8 mouse cellular contexts compared by ENCODE assay signal in genomic region chrX:94797348-94798182, GRCm38 (mm10).
A peak's percentile ranks its signal among the peaks of the same experiment; 100 is the strongest.
DNase-seq lines count a peak whose midpoint lies in the region; ATAC-seq lines count a peak whose summit lies in the region.
"Not testable (repeated sequence)": the region's sequence is repeated elsewhere in the genome, so short reads cannot be mapped to it uniquely, and the experiment has no call there.

No protein-coding gene starts in this region.

- ATAC-seq in CD4-positive, CD25-positive, alpha-beta regulatory T cell, adult 4 months: peak; percentile 54
- peak; percentile 70; the same call in 1 of the 2 replicates for ATAC-seq in erythroid progenitor cell, adult 5-6 weeks (replicated peaks; ENCODE audit: low FRiP score, poor library complexity, severe bottlenecking)
- ATAC-seq in heart, embryonic 11.5 days (replicated peaks; ENCODE audit: insufficient number of reproducible peaks, low FRiP score, low TSS enrichment): peak; percentile 62
- peak; percentile 84 for ATAC-seq in hindbrain, embryonic 14.5 days (ENCODE audit: low FRiP score)
- peak; percentile 78 for ATAC-seq in kidney, embryonic 15.5 days (replicated peaks; ENCODE audit: low FRiP score)
- ATAC-seq in liver, embryonic 13.5 days (ENCODE audit: low read depth): peak; percentile 63
- ATAC-seq in megakaryocyte progenitor cell, adult 5-6 weeks (replicated peaks; ENCODE audit: poor library complexity): peak; percentile 44
- ATAC-seq in neural tube, embryonic 11.5 days (ENCODE audit: insufficient read depth, low FRiP score, low TSS enrichment): peak; percentile 80

- not testable (repeated sequence) for H3K27ac ChIP-seq in heart, embryonic 11.5 days (ENCODE audit: low read depth, low read length); hindbrain, embryonic 14.5 days; kidney, embryonic 15.5 days; liver, embryonic 13.5 days; neural tube, embryonic 11.5 days (ENCODE audit: low read depth, low read length)

- H3K27me3 ChIP-seq in heart, embryonic 11.5 days (ENCODE audit: control insufficient read depth, insufficient read depth, low read length); hindbrain, embryonic 14.5 days (ENCODE audit: control insufficient read depth, insufficient read depth, low read length); kidney, embryonic 15.5 days; liver, embryonic 13.5 days; neural tube, embryonic 11.5 days (ENCODE audit: control insufficient read depth, insufficient read depth, low read length): not testable (repeated sequence)

- not testable (repeated sequence) for H3K9ac ChIP-seq in heart, embryonic 11.5 days (ENCODE audit: low read depth, low read length); hindbrain, embryonic 14.5 days; kidney, embryonic 15.5 days; liver, embryonic 13.5 days; neural tube, embryonic 11.5 days (ENCODE audit: low read length)

- H3K4me1 ChIP-seq in heart, embryonic 11.5 days (ENCODE audit: control insufficient read depth, insufficient read depth, low read length); hindbrain, embryonic 14.5 days (replicated peaks; ENCODE audit: control insufficient read depth, insufficient read depth, low read length); kidney, embryonic 15.5 days; liver, embryonic 13.5 days (replicated peaks); neural tube, embryonic 11.5 days (ENCODE audit: control insufficient read depth, insufficient read depth, low read length): not testable (repeated sequence)

- H3K4me2 ChIP-seq in heart, embryonic 11.5 days; hindbrain, embryonic 14.5 days (replicated peaks); kidney, embryonic 15.5 days; liver, embryonic 13.5 days; neural tube, embryonic 11.5 days (ENCODE audit: low read depth): not testable (repeated sequence)

- no CpG with 5 or more reads among the region's 131 CpGs for WGBS in heart, embryonic 11.5 days (ENCODE audit: insufficient replicate concordance)
- no CpG with 5 or more reads among the region's 131 CpGs for WGBS in hindbrain, embryonic 14.5 days
- no CpG with 5 or more reads among the region's 131 CpGs for WGBS in kidney, embryonic 15.5 days
- WGBS in liver, embryonic 13.5 days (ENCODE audit: insufficient replicate concordance): no CpG with 5 or more reads among the region's 131 CpGs
- WGBS in neural tube, embryonic 11.5 days: no CpG with 5 or more reads among the region's 131 CpGs

- not testable (repeated sequence) for H3K4me3 ChIP-seq in heart, embryonic 11.5 days (ENCODE audit: low read depth, low read length); hindbrain, embryonic 14.5 days (replicated peaks; ENCODE audit: low read length); kidney, embryonic 15.5 days (replicated peaks); liver, embryonic 13.5 days (replicated peaks); neural tube, embryonic 11.5 days (ENCODE audit: low read depth, low read length)

- not testable (repeated sequence) for H3K36me3 ChIP-seq in heart, embryonic 11.5 days (ENCODE audit: control insufficient read depth, insufficient read depth, low read length); hindbrain, embryonic 14.5 days (replicated peaks; ENCODE audit: control insufficient read depth, insufficient read depth); kidney, embryonic 15.5 days; liver, embryonic 13.5 days; neural tube, embryonic 11.5 days (ENCODE audit: control insufficient read depth, insufficient read depth, low read length)

- not testable (repeated sequence) for H3K9me3 ChIP-seq in heart, embryonic 11.5 days (replicated peaks; ENCODE audit: control insufficient read depth, low read length); hindbrain, embryonic 14.5 days (ENCODE audit: control insufficient read depth, low read length); kidney, embryonic 15.5 days (replicated peaks); liver, embryonic 13.5 days (replicated peaks); neural tube, embryonic 11.5 days (ENCODE audit: control insufficient read depth, low read length)

- not testable (repeated sequence) for DNase-seq in hindbrain, embryonic 14.5 days (ENCODE audit: low spot score); liver, embryonic 13.5 days; neural tube, embryonic 11.5 days (ENCODE audit: low spot score)
